Mouse (Mus musculus): ENCODE data around the gene Nup210l.

DNA sequence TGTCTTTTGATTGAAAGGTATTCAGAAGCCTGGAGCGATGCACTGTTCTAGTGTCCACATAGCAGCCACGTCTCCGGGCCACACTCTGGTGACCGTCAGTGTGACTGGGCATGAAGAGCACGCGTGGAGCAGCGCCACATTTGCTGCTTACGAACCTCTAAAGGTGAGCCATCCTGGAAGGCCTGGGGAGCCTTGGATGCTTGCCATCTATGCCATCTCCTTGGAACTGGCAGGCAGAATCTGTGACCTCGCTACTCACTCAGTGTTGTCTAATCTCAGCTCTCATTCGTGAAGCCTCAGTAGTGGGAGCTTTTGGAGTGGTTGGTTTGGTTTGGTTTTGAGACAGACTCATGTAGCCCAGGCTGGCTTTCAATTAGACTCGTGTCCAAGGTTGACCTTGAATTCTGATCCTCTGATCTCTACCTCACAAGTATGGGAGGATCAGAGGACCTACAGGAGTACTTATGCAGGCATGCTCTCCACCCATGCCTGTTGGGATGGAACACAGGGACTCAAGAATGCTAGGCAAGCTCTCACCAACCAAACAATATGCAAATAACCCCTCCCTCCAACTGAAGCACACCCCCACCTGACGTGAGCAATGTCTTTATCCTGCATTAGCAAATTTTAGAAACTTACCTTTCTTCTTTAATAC lies 47.3 kb downstream of the Nup210l start:
- TF ChIP-seq CTCF (IDR thresholded peaks at IDR 0.05; ENCODE audit: borderline replicate concordance, insufficient read depth, low read depth, low read length) (no peak), POLR2A (IDR thresholded peaks at IDR 0.05; ENCODE audit: borderline replicate concordance, insufficient read depth, low read length) (no peak)
